Comparison of ENCODE assay signal across 7 mouse cellular contexts in the genomic region with DNA sequence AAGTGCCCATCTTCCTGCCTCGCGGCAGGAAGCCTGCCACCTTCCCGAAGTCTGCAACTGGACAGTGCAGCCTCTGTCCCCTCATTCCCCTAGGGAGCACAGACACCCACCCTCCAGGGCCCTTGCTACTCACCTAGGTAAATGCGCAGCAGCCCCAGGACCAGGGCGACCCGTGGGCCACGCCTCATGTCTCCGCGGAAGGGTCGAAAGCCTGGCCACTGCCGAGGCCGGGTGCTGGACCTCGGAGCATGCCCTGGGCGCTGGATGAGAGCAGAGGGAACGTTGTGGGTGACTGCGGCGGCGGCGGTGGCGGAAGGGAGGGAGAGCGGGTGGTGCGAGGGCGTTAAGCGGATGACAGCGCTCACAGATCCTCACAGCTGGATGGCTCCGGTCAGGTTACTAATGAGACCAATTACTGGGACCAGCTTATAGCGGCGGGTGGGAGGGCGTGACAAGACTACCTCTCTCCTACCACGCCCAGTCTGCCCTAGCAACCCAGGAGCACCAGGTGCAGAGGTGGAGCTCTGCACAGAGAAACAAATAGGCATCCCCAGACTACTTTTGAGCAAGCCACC. TPM values are rescaled to one million over a fixed set of nuclear protein-coding genes. Genes with fewer than 3 reads are reported as not detected.
A peak's percentile ranks its signal among the peaks of the same experiment; 100 is the strongest.
DNase-seq lines count a peak whose midpoint lies in the region; ATAC-seq and TF ChIP-seq lines count a peak whose summit lies in the region.

A gene (minus strand): TSS at position 392 of the 575 bp plus-strand sequence.

- no peak for TF ChIP-seq CTCF in olfactory bulb, adult 2 months (IDR thresholded peaks at IDR 0.05; ENCODE audit: insufficient read depth, low read depth, low read length)

- intact Hi-C loops in left cerebral cortex, postnatal 4 days (cut with DNase I): no loop called here

- under 1% methylated on average over 29 of the region's 30 CpGs for WGBS in lung, embryonic 16.5 days
- under 1% methylated on average over 30 of the region's 30 CpGs for WGBS in olfactory bulb, adult 2 months

- no peak within 1 kb of the TSS for H3K27ac ChIP-seq in lung, embryonic 16.5 days (ENCODE audit: low read length)
- no peak within 1 kb of the TSS for H3K27ac ChIP-seq in olfactory bulb, adult 2 months (ENCODE audit: insufficient read depth, low read depth, low read length)

- no peak for DNase-seq in lung, postnatal 4 days
- DNase-seq in embryo, embryonic 10.5 days (ENCODE audit: low spot score): peak; percentile 66
- peak; percentile 8 for DNase-seq in heart, postnatal 4 days
- peak; percentile 26 for DNase-seq in left cerebral cortex, postnatal 4 days
- DNase-seq in urinary bladder, postnatal 25 days (ENCODE audit: low spot score): no peak

- H3K4me2 ChIP-seq in lung, embryonic 16.5 days (ENCODE audit: low read depth, low read length): peak within 1 kb of the TSS; percentile 38

- no peak within 1 kb of the TSS for H3K9ac ChIP-seq in lung, embryonic 16.5 days (ENCODE audit: low read length)

- no peaks in the 10 kb centered on the region for H3K4me1 ChIP-seq in lung, embryonic 16.5 days (replicated peaks; ENCODE audit: control insufficient read depth, insufficient read depth, low read length)
- peaks cover 9% of the 10 kb centered on the region for H3K4me1 ChIP-seq in olfactory bulb, adult 2 months (ENCODE audit: control insufficient read depth, insufficient read depth, low read length)

- H3K4me3 ChIP-seq in lung, embryonic 16.5 days (ENCODE audit: low read length): peak within 1 kb of the TSS; percentile 19
- peak within 1 kb of the TSS; percentile 43 for H3K4me3 ChIP-seq in olfactory bulb, adult 2 months (ENCODE audit: insufficient read depth, low read depth, low read length)

- no peak for TF ChIP-seq POLR2A in olfactory bulb, adult 2 months (IDR thresholded peaks at IDR 0.05; ENCODE audit: insufficient read depth, low read depth, low read length)

- ATAC-seq in lung, embryonic 16.5 days (ENCODE audit: low read depth): no peak

- H3K9me3 ChIP-seq in lung, embryonic 16.5 days (ENCODE audit: control insufficient read depth, low read length): no peaks in the 10 kb centered on the region

- peaks cover 19% of the 10 kb centered on the region; the same call in 1 of the 2 replicates for H3K27me3 ChIP-seq in lung, embryonic 16.5 days (ENCODE audit: control insufficient read depth, insufficient read depth, low read depth, low read length)

- H3K36me3 ChIP-seq in lung, embryonic 16.5 days (ENCODE audit: control insufficient read depth, insufficient read depth, low read length): no peaks in the 10 kb centered on the region

RNA-seq across cellular contexts. Expression of the gene that starts here (rescaled TPM):
- polyA plus RNA-seq in lung, embryonic 16.5 days (2015; fragmentation: Nextera tagmentation; extraction: Ambion mirVana): 0.09 and 0.16 TPM in 2 replicates
- under 1 TPM in 1 of 2 experiments, not detected in 1; 0.17 TPM for total RNA-seq in heart, postnatal 4 days (2021)
- 10 to 100 TPM in 1 of 2 experiments, 1 to 10 TPM in 1; 9.4 to 11.5 TPM for total RNA-seq in left cerebral cortex, postnatal 4 days (2021)
- 353 TPM in 1 of 2 replicates, not detected in the other for polyA plus RNA-seq in olfactory bulb, adult 2 months (2012; ENCODE audit: insufficient read depth, insufficient read length, low replicate concordance, missing spikeins)

Comparison
In these comparisons a context has a peak if more than half of its experiments do, and no peak if none do; other contexts are left out.
1. RNA of the gene that starts here (total RNA-seq): 9.4 to 11.5 TPM in left cerebral cortex, postnatal 4 days; 0.17 TPM in heart, postnatal 4 days; every median in the first group is over 4 times any median in the second.
2. RNA of the gene that starts here (polyA plus RNA-seq): 353 TPM in olfactory bulb, adult 2 months; 0.09 to 0.16 TPM in lung, embryonic 16.5 days; every median in the first group is over 10 times any median in the second.
3. Peak in DNase-seq in heart, postnatal 4 days; RNA of the gene not detected or under 1 TPM.
4. DNase-seq: peak in embryo, embryonic 10.5 days (single experiment) and left cerebral cortex, postnatal 4 days (single experiment); none in lung, postnatal 4 days (0 of 2) and urinary bladder, postnatal 25 days (single experiment).